Mouse (Mus musculus) testis, postnatal 10 days (tissue): ENCODE results near the gene Neurl1a.
A peak's percentile ranks its signal among the peaks of the same experiment; 100 is the strongest.

Experiments
- DNase-seq: peaks from one replicate; pipeline ENCODE4 v3.0.0; 2021; ENCODE audit warnings: low spot score

The Neurl1a gene

DNA sequence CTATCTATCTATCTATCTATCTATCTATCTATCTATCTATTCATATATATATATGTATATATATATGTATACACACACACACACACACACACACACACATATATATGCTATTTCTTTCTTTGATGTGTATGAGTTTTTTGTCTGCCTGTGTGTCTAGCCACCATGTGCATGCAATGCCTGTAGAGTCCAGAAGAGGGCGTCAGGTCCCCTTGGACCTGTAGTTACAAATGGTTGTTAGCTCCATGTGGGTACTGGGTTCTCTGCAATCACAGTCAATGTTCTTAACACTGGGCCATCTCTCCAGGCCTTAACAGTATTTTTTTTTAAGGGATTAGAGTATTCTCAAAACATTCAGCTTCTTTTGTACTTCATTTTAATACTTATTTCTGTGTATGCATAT, 34.9 kb downstream of the Neurl1a start:
- no peak for DNase-seq

DNA sequence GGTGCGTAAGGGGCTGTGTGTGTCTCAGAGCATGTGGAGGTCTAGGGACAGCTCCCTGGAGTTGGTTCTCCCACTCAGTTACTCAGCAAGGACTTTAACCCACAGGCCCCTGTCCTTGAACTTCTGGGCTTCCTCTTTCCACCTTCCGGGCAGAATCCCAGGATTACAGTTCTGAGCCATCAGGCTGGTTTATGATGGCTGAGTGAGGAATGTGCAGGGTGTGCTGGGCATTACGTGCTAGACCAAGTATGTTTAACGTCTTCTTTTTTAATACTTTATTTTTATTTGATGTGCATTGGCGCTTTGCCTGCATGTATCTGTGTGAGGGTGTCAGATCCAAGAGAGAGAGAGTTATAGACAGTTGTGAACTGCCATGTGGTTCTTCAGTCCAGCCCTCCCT, 38.1 kb downstream of the Neurl1a start:
- DNase-seq, result no peak

DNA sequence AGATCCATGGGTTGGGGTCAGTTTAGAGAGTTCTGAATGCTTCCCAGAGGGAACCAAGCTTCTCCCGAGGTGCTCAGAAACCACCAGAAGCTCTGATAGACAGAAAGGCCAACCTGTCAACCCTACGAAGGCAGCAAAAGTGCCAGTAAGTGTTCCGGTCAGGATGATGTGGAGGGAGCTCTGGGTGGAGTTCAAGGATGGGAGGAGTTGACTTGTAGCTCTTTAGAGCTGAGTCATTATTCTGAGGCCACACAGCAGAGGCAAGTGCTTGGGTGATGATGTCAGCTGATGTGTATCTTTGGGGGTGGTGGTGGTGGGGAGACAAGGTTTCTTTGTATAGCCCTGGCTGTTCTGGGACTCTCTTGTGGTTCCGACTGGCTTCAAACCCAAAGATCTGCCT, 41.0 kb downstream of the Neurl1a start:
- DNase-seq, result no peak

DNA sequence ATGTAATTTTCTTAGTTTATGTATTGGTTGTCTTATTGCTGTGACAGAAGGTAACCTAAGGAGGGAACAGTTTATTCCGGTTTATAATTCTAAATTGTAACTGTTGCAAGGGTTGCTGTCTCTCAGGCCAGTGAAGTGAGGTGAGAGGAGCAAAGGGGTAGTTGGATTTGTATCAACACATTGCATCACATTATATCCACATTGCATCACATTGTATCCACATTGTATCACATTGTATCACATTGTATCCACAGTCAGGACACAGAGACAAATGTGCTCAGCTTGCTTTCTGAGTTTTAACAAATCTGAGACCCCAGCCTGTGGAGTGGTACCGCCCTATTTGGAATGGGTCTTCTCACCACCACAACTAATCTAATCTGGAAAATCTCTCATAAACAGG, 41.6 kb downstream of the Neurl1a start:
- no peak for DNase-seq

DNA sequence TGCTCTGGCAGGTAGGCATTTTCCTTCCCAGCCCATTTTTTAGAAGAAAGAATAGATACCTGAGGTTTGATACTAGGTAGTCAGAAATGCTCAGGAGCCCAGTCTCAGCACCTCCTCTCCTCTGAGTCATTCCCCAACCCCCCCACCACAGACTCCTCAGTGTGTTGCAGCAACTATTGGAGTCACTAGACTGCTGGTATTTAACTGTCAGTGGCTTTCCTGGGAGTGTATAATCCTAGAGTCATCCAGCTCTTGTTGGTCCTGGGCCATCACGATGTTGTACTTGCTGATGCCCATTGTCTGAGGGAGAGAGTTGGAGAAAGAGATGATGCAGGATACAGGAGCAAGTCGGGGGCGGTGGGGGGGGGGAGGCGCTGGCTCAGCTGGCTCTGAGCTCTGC, 42.4 kb downstream of the Neurl1a start:
- DNase-seq, result no peak

DNA sequence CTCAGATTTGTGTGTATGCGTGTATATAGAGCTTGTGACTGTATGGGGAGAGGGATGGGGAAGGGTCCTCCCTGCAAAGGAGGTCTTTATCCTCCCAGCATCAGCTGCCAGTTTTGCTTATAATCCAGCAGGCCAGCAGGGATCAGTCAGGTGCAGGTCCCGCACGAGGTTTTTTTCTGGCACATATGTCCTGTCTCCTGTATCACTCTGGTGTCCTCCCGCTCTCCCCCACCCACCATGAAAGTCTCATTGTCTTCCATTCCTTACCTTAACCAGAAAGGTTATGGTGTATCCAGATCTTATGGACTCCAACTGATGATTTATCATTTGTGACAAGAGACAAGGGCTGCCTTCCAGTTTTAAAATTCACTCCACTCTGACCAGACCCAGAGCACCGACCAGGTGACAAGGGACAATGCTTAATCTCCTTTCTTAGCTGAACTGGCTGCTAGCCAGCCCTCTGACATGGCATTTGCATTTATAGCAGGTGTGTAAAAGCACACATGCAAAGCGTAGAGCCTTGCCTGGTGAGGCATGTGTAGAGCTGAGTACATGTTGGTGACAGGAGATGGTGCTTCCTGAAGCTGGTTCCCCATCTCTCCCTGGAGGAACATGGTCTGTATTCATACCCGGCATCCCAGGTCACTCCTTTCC, 43.0 kb downstream of the Neurl1a start:
- no peak for DNase-seq

DNA sequence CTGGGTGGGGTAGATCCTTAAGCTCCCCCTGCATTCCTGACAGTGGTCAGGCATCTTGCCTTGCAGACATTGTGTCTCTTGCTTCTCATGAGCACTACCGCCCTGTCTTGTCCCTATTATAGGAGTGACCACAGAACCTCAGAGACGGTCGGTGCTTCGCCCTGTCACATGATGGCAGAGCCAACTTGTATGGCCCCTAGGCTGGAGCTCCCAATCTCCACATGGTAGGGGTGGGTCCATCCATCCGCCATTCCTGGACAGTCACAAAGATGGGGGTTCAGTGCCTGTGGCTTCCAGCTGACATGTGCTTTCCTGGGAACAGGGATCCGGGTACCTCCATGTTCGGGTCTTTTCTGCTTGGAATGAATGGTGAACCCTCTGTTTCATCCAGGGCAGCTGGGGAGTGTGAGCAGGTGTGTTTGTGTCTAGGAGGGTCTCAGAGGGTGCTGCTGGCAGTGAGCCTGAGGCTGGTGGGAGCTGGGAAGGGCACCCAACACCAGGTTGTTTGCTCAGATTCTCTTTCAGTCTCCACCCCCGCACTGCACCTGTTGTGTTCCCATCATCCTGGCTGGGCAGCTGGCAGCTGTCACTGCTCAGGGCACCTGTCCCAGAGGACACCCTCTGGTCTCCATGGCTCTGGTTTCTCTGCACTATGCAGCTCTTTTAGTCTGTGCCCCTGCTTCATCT, 43.7 kb downstream of the Neurl1a start:
- no peak for DNase-seq

DNA sequence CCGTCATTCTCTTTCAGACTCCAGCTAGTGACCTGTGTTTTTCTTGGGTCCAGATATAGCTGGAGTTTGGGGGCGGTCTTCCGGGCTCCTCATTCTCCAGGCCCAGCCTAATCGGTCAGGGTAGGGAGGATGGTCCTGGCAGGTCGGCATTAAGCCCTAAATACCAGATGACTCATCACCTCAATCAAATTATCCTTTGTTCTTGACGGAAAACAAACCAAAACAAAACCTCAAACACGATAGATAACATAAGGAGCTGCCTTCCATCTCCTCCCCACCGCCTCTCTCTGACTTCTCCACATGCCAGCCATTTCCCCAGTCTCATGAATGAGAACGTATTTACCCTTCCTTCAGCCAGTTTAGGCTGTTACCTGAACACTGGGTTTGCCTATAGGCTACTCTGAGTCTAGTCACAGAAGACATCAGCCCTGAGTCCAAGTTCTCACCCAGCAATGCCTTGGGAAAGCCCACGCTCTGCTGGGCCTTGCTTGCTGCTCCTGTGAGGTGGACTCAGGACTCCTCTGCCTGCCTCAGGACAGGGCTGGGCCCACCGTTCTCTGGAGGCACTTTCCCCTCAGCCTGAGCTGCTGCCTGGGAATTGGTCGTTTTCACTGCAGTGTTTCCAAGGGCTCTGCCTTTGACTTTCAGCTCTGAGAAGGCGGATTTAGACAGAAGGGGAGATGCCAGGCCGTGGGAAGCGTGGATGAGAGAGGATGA, 44.4 kb downstream of the Neurl1a start:
- no peak for DNase-seq

DNA sequence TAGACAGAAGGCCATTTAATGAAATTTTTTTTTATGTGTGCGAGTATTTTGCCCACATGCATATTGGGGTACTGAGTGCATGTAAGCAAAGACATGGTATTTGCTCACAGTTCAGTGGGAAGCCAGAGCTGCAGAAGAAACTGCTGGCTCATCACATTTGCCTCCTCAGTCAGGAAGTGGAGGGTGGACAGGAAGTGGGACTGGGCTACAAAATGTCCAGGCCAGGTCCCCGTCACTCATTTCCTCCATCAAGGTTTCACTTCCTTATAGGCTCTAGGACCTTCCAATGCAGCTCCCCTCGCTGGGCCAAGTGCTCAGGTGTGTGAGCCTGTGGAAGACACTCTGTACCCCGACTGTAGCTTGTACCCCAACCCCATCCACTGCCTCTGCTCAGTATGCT, 46.1 kb downstream of the Neurl1a start:
- no peak for DNase-seq

DNA sequence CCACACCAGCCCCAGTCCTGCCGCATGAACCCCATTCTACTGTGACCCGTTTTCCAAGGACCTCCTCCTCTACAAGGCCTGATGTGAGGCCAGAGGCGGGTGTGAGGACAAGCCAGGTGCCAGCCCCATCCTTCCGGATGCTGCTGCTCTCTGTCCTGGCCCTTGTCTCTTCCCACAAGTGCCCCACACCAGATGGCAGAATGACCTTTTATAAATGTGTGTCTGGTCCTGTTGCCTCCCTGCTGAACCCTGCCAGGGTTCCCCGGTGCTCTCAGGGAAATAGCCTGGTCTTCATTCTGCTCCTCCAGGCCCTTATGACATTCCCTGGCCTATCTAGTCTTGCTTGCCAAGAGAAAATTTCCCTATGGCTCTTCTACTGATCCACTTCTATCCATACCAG, 47.2 kb downstream of the Neurl1a start:
- no peak for DNase-seq

DNA sequence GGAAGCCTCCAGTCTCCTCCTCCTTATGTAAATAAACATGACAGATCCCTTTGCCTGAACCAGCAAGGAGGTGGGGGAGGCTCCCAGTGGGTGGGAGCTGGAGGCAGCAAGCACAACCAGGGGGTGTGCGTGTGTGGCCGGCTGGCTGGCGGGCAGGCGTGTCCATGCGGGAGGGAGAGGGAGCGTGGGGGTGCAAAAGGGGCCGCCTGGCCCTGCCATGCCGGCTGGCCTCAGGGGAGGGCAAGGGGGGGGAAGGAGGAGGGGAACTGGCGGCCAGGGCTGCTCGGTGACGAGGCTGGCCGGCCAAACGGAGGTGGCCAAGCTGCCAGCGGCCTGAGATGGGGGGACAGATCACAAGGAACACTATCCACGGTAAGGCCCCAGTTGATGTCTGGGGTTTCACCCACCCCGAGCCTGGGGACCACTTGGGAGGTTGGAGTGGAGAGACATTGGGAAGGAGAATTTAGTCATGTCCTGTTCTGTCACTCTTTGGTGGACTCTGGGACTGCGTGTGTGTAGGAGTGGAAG, 50.2 kb downstream of the Neurl1a start:
- peak; percentile 78 for DNase-seq

DNA sequence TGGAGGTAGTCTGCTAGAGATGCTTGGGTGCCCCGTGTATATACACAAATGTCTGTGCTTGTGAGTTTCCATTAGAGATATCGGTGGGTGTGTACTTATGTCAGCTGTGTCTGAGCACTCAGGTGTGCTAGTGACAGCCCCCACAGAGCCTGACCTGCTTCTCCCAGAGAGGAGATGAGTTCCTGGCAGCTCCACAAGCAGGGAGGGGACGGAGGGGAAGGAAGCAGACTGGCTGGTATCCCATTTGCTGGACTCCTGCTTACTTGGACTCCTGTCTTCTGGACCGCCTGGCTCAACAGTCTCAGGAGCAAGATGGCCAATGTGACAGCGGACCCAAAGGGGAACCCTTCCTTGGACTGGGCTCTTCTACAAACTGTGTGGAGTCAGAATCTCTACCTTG, 50.8 kb downstream of the Neurl1a start:
- DNase-seq, result no peak

DNA sequence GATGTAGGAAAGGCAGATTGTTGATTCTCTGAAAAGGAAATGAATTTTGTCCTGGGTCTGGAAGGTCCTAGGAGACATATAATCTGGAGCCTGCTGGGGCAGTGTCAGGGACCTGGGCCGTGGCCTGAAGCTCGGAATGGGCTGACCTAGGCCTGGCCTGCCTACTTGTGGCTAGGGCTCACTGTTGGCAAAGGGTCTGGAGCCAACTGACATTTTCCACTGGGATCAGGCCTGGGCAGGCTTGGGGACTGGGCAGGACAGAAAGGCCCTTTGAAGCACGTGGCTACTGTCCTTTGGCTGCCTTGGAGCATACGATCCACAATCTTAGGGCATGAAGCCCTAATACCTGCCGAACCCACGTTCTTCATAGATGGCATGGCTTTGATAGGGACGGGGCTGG, 51.5 kb downstream of the Neurl1a start:
- no peak for DNase-seq

DNA sequence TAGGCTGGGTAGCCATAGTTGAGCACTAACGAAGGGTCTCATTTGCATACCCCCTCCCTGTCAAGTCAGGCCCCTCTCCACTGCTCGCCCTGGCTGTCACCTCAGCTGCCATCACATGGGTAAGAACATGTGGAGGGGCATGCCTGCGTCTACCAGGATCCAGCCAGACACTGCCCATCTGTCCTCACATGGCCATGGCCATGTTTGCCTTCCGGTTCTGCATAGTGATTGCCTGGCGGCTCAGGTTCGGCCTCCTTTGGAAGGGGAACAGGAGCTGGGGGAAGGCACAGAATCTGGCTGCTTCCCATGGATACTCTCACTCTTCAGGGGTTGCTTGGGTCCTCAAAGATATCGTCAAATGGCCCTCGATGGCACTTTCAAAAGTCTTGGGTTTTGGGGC, 52.1 kb downstream of the Neurl1a start:
- DNase-seq, result no peak

DNA sequence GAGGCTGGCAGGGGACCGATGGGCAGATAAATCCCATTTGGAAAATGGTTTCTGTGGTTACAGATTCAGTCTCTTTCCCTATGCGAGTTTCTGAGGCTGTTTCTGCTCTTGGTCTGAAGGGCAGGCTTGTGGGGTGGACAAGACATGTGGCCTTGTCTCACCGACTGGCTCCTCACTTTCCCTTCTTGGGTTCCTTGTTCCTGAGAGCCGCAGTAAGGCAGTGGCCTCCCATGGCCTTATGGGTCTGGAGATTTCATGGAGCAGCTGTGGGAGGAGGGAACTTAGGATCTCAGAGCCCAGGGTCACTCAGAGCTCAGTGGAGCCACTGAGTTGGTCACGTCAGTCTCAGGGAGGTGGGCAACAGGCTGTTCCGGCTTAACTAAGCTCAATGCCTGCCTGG, 52.8 kb downstream of the Neurl1a start:
- DNase-seq, result no peak

DNA sequence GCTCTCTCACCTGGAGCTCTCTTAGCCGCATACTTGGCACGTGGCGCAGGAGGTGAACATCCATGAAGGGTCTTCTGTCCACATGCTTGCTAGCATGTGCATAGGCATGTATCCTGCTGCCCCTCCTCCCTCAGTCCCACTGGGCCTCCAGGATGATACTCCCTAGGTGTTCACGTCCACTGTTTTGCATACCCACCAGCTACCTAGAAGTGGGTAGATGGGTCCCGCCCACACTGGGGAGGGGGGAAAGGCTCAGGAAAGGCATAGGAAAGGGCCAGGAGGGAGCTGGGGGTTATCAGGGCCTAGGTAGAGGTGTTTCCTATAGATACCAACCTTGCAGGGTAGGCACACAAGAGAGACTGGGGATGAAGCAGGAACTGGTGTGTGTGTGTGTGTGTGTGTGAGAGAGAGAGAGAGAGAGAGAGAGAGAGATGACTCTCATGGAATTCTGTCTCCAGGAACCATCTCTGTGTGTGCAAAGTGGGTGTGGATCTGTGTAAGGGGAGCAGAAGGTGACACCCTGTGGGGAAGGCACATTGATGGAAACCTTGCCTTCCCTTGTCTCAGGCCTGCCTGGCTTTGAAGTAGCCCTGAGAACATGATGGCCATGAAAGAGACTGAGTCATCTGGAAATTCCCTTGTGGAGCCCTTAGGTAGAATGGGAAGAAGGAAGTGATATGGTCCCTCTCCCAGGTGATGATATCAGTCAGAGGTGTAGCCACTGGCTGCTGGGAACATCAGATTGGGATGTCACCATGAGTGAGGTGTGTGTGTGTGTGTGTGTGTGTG, 53.7 kb downstream of the Neurl1a start:
- no peak for DNase-seq

DNA sequence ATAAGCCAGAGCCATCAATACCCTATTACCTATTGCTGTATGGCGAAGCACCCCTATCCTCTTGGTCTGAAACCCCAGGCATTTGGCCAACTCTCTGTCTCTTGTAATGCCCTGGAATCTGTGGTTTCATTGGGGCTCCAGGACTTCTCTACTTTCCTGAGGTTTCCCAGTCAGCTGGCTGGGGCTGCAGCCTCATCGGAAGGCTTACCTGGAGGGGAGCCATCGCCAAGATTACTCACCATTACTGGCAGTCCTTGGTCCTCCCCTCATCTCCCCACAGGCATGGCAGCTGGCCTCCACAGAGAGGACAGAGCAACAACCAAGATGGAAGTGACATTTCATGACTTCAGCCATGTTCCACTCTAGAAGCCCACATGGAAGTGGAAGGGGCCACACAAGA, 54.5 kb downstream of the Neurl1a start:
- no peak for DNase-seq

DNA sequence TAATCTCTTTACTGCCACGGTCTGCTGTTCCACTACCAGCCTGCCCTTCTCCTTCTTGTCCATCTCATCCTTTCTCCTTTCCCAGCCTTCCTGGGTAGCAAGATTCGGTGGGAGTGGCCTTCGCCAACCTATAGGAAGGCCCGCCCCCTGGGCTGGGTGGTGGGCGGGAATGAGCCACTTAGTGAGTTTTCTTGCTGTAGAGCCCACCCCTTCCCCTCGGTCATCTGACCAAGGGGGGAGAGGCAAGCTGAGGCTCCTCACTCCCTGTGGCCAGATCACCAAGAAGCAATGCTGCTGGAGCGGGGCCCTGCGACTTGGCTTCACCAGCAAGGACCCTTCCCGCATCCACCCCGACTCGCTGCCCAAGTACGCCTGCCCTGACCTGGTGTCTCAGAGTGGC, 61.5 kb downstream of the Neurl1a start:
- DNase-seq, result no peak

DNA sequence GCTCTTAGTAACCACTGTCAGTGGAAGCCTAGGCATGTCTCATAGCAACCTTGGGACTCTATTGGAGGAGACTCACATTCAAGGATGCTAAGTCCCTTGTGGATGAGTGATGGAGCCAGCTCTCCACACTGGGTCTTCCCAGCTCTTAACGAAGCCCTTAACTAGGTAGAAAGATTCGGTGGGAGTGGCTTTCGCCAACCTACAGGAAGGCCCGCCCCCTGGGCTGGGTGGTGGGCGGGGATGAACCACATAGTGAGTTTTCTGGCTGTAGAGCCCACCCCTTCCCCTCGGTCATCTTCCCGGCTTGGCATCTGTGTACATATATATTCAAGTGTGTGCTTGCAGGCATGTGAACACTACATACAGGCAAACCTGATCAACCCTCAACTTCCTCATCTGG, 62.3 kb downstream of the Neurl1a start:
- no peak for DNase-seq

DNA sequence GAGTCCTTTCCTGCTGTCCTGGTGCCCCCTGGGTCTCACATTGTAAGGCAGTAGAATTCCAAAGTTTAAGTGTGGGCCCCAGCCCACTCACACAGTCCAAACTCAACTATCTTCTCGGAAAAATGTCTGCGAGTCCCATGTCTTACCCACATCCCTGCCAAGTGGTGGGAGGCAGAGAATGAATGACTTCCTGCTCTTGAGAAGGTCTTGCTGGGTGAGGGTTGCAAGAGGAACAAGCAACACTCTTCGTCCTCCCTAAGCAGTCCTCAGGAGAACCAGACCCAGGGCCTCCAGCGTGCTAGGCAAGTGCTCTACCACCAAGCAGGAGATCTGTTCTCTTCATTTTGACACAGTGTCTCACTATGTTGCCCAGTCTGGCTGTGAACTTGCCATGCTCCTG, 63.6 kb downstream of the Neurl1a start:
- no peak for DNase-seq

DNA sequence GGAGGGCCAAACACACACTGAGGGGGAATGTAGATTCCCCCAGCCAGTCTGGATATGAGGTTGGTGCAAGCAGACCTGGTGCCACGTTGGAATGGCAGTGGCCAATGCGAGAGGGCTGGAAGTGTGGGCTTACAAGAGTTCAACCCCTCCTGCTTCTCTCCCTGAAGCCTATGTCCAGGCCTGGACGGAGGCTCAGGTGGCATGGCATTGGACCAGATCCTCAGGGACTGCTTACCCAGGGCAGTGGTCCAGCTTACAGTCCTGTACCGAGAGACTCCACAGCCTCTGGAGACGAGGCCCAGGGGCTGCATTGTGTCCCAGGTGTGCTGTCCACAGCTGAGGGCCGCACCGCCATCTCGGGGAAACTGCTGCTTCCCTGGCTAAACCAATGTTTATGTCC, 66.9 kb downstream of the Neurl1a start:
- no peak for DNase-seq

DNA sequence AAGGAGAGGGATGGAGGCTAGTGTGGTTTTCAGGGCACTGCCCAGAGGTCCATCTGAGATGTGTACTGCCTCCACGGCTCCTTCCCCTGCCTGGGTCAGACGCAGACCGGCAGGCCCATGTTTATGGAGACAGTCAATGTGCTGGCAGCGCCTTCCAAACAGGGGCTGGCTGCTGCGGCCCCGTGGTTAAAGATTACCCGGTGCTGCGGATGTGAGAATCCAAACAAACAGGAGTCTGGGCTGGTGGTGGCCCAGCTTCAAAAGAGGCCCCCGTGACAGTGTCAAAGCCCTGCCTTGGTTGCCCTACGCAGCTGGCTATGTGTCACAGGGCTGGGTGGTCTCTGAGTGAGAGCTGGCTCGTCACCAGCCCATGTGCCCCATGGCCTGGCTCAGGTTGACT, 69.2 kb downstream of the Neurl1a start:
- no peak for DNase-seq

DNA sequence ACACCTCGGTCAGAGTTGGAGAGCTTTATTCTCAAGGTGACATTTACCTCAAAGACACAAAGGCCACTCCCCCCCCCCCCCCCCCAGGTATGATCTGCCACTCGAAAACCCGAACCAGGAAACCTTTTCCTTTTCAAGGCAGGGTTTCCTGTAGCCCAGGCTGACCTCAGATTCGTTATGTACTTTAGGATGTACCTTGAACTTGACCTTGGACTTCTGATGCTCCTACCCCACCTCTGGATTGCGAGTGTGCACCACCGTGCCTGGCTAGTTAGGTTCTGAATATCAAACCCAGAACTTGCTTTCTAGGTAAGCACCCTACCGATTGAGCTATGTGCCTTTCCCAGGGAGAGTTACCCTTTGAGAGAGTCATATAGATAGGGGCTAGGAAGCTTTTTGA, 69.7 kb downstream of the Neurl1a start:
- DNase-seq, result no peak
